Mouse (Mus musculus): ENCODE measurements at regions not wholly inside any gene's neighbourhood (a gene's known extent, or its start where the extent isn't known, plus 50 kb on each side); places are given as distances from the start of the nearest gene placed in this dataset.
A peak's percentile ranks its signal among the peaks of the same experiment; 100 is the strongest.

- no peak for ATAC-seq (ENCODE audit: low FRiP score, low TSS enrichment)
- Histone ChIP-seq H3K9me3 (ENCODE audit: control insufficient read depth, low read length) (no peaks in the 10 kb centered on the region), H3K4me1 (replicated peaks; ENCODE audit: control insufficient read depth, insufficient read depth) (no peaks in the 10 kb centered on the region), H3K36me3 (ENCODE audit: control insufficient read depth, insufficient read depth, low read length) (no peaks in the 10 kb centered on the region), H3K27me3 (ENCODE audit: control insufficient read depth, insufficient read depth, low read length) (no peaks in the 10 kb centered on the region), H3K4me3 (ENCODE audit: low read depth, low read length) (no peak overlapping the region), H3K9ac (ENCODE audit: low read length) (no peak overlapping the region), H3K4me2 (replicated peaks; ENCODE audit: low read depth) (no peak overlapping the region), H3K27ac (replicated peaks) (no peak overlapping the region; the same call in 1 of the 2 replicates)
- no peak for DNase-seq (ENCODE audit: low spot score)
- no peak for TF ChIP-seq EP300 (optimal IDR thresholded peaks at IDR 0.05)
- TF ChIP-seq CTCF (IDR thresholded peaks at IDR 0.05; ENCODE audit: low read depth), result no peak
- WGBS, result 48% methylated on average over 13 of the region's 13 CpGs
Measured at GRCm38 (mm10) chr2:178698648-178699047, 268.3 kb downstream of the Cdh26 start.

GRCm38 (mm10) chr2:178700825-178701224 lies 270.5 kb downstream of the Cdh26 start:
- no peaks in the 10 kb centered on the region for H3K4me1 ChIP-seq (replicated peaks; ENCODE audit: control insufficient read depth, insufficient read depth)
- no peak overlapping the region for H3K4me2 ChIP-seq (replicated peaks; ENCODE audit: low read depth)
- H3K9me3 ChIP-seq (ENCODE audit: control insufficient read depth, low read length), result no peaks in the 10 kb centered on the region
- ATAC-seq (ENCODE audit: low FRiP score, low TSS enrichment) (no peak), DNase-seq (ENCODE audit: low spot score) (no peak)
- no peaks in the 10 kb centered on the region for H3K27me3 ChIP-seq (ENCODE audit: control insufficient read depth, insufficient read depth, low read length)
- no peak overlapping the region for H3K9ac ChIP-seq (ENCODE audit: low read length)
- no peak overlapping the region for H3K4me3 ChIP-seq (ENCODE audit: low read depth, low read length)
- H3K27ac ChIP-seq (replicated peaks), result no peak overlapping the region
- no peak for TF ChIP-seq CTCF (IDR thresholded peaks at IDR 0.05; ENCODE audit: low read depth)
- TF ChIP-seq EP300 (optimal IDR thresholded peaks at IDR 0.05), result no peak
- H3K36me3 ChIP-seq (ENCODE audit: control insufficient read depth, insufficient read depth, low read length), result no peaks in the 10 kb centered on the region
- 70% methylated on average over 3 of the region's 3 CpGs for WGBS

GRCm38 (mm10) chr2:178704510-178704909 lies 274.2 kb downstream of the Cdh26 start:
- no peak for ATAC-seq (ENCODE audit: low FRiP score, low TSS enrichment)
- WGBS, result 76% methylated on average over 3 of the region's 3 CpGs
- no peak for DNase-seq (ENCODE audit: low spot score)
- Histone ChIP-seq H3K9me3 (ENCODE audit: control insufficient read depth, low read length) (no peaks in the 10 kb centered on the region), H3K4me2 (replicated peaks; ENCODE audit: low read depth) (no peak overlapping the region), H3K27ac (replicated peaks) (no peak overlapping the region), H3K4me1 (replicated peaks; ENCODE audit: control insufficient read depth, insufficient read depth) (no peaks in the 10 kb centered on the region; the same call in 1 of the 2 replicates), H3K9ac (ENCODE audit: low read length) (no peak overlapping the region), H3K27me3 (ENCODE audit: control insufficient read depth, insufficient read depth, low read length) (no peaks in the 10 kb centered on the region), H3K4me3 (ENCODE audit: low read depth, low read length) (no peak overlapping the region), H3K36me3 (ENCODE audit: control insufficient read depth, insufficient read depth, low read length) (no peaks in the 10 kb centered on the region)
- TF ChIP-seq CTCF (IDR thresholded peaks at IDR 0.05; ENCODE audit: low read depth), result no peak
- TF ChIP-seq EP300 (optimal IDR thresholded peaks at IDR 0.05), result no peak

GRCm38 (mm10) chr2:178708649-178709048 lies 278.3 kb downstream of the Cdh26 start:
- no peak for TF ChIP-seq EP300 (optimal IDR thresholded peaks at IDR 0.05)
- no peak for TF ChIP-seq CTCF (IDR thresholded peaks at IDR 0.05; ENCODE audit: low read depth)
- no peak overlapping the region for H3K27ac ChIP-seq (replicated peaks)
- no peaks in the 10 kb centered on the region for H3K9me3 ChIP-seq (ENCODE audit: control insufficient read depth, low read length)
- no peak overlapping the region for H3K4me3 ChIP-seq (ENCODE audit: low read depth, low read length)
- H3K4me1 ChIP-seq (replicated peaks; ENCODE audit: control insufficient read depth, insufficient read depth), result no peaks in the 10 kb centered on the region; the same call in 1 of the 2 replicates
- H3K9ac ChIP-seq (ENCODE audit: low read length), result no peak overlapping the region
- DNase-seq (ENCODE audit: low spot score) (no peak), ATAC-seq (ENCODE audit: low FRiP score, low TSS enrichment) (peak; percentile 48; the same call in 1 of the 2 replicates)
- no peak overlapping the region for H3K4me2 ChIP-seq (replicated peaks; ENCODE audit: low read depth)
- no peaks in the 10 kb centered on the region for H3K36me3 ChIP-seq (ENCODE audit: control insufficient read depth, insufficient read depth, low read length)
- no peaks in the 10 kb centered on the region for H3K27me3 ChIP-seq (ENCODE audit: control insufficient read depth, insufficient read depth, low read length)
- 50% methylated on average over 2 of the region's 2 CpGs for WGBS

GRCm38 (mm10) chr2:178709192-178709881 lies 279.0 kb downstream of the Cdh26 start:
- 62% methylated on average over 5 of the region's 5 CpGs for WGBS
- no peak overlapping the region for H3K4me3 ChIP-seq (ENCODE audit: low read depth, low read length)
- TF ChIP-seq CTCF (IDR thresholded peaks at IDR 0.05; ENCODE audit: low read depth), result no peak
- TF ChIP-seq EP300 (optimal IDR thresholded peaks at IDR 0.05), result no peak

GRCm38 (mm10) chr2:178710001-178710400 lies 279.7 kb downstream of the Cdh26 start:
- Histone ChIP-seq H3K27me3 (ENCODE audit: control insufficient read depth, insufficient read depth, low read length) (no peaks in the 10 kb centered on the region), H3K4me2 (replicated peaks; ENCODE audit: low read depth) (no peak overlapping the region), H3K27ac (replicated peaks) (no peak overlapping the region), H3K4me1 (replicated peaks; ENCODE audit: control insufficient read depth, insufficient read depth) (no peaks in the 10 kb centered on the region; the same call in 1 of the 2 replicates), H3K4me3 (ENCODE audit: low read depth, low read length) (no peak overlapping the region), H3K9ac (ENCODE audit: low read length) (no peak overlapping the region), H3K36me3 (ENCODE audit: control insufficient read depth, insufficient read depth, low read length) (no peaks in the 10 kb centered on the region), H3K9me3 (ENCODE audit: control insufficient read depth, low read length) (no peaks in the 10 kb centered on the region)
- WGBS, result 91% methylated on average over 3 of the region's 3 CpGs
- ATAC-seq (ENCODE audit: low FRiP score, low TSS enrichment), result no peak
- DNase-seq (ENCODE audit: low spot score), result no peak
- no peak for TF ChIP-seq EP300 (optimal IDR thresholded peaks at IDR 0.05)
- TF ChIP-seq CTCF (IDR thresholded peaks at IDR 0.05; ENCODE audit: low read depth), result no peak

More at GRCm38 (mm10) chr2:178709192-178709881, 279.0 kb downstream of the Cdh26 start:
- H3K36me3 ChIP-seq (ENCODE audit: control insufficient read depth, insufficient read depth, low read length), result no peaks in the 10 kb centered on the region
- H3K9ac ChIP-seq (ENCODE audit: low read length), result no peak overlapping the region
- no peaks in the 10 kb centered on the region for H3K27me3 ChIP-seq (ENCODE audit: control insufficient read depth, insufficient read depth, low read length)
- ATAC-seq (ENCODE audit: low FRiP score, low TSS enrichment), result no peak
- H3K9me3 ChIP-seq (ENCODE audit: control insufficient read depth, low read length), result no peaks in the 10 kb centered on the region
- no peaks in the 10 kb centered on the region; the same call in 1 of the 2 replicates for H3K4me1 ChIP-seq (replicated peaks; ENCODE audit: control insufficient read depth, insufficient read depth)
- no peak for DNase-seq (ENCODE audit: low spot score)
- no peak overlapping the region for H3K4me2 ChIP-seq (replicated peaks; ENCODE audit: low read depth)
- H3K27ac ChIP-seq (replicated peaks), result no peak overlapping the region
